Mouse (Mus musculus): Measurements from ENCODE around the gene Calm3. TPM values are rescaled to one million over a fixed set of nuclear protein-coding genes. Genes with fewer than 3 reads are reported as not detected.

The Calm3 gene
- polyA plus RNA-seq, 1 experiment from 2014 or later: 99.4 TPM

GRCm38 (mm10) chr7:16879796-16880547 lies 43.9 kb downstream of the Calm3 start:
- 0 out of 2 replicates have a peak, but pooled peaks have one; percentile 46 for ATAC-seq (ENCODE audit: insufficient number of reproducible peaks, low FRiP score, low TSS enrichment, low read depth)
- Histone ChIP-seq H3K9me3 (no peaks in the 10 kb centered on the region), H3K36me3 (peaks cover 43% of the 10 kb centered on the region), H3K4me3 (no peak overlapping the region), H3K9ac (no peak overlapping the region), H3K4me1 (peaks cover 28% of the 10 kb centered on the region), H3K4me2 (no peak overlapping the region; the same call in 1 of the 2 replicates), H3K27me3 (no peaks in the 10 kb centered on the region), H3K27ac (peak overlapping the region; percentile 77)
- 28% methylated on average over 8 of the region's 9 CpGs for WGBS

- H3K9me3 ChIP-seq: no peaks in the 10 kb centered on the region
- ATAC-seq (ENCODE audit: insufficient number of reproducible peaks, low FRiP score, low TSS enrichment, low read depth): no peak
- H3K4me3 ChIP-seq: no peak overlapping the region
- no peaks in the 10 kb centered on the region for H3K27me3 ChIP-seq
- no peak overlapping the region for H3K4me2 ChIP-seq
- 86% methylated on average over 3 of the region's 3 CpGs for WGBS
- peaks cover 31% of the 10 kb centered on the region for H3K4me1 ChIP-seq
- H3K9ac ChIP-seq: no peak overlapping the region
- peaks cover 22% of the 10 kb centered on the region for H3K36me3 ChIP-seq
- H3K27ac ChIP-seq: no peak overlapping the region
Observed at GRCm38 (mm10) chr7:16877717-16878116, 46.2 kb downstream of the Calm3 start.

GRCm38 (mm10) chr7:16876608-16877007 lies 47.3 kb downstream of the Calm3 start:
- Histone ChIP-seq H3K4me2 (peak overlapping the region; percentile 77), H3K36me3 (peaks cover 20% of the 10 kb centered on the region), H3K9me3 (no peaks in the 10 kb centered on the region), H3K27ac (peak overlapping the region; percentile 92), H3K4me3 (peak overlapping the region; percentile 84), H3K9ac (peak overlapping the region; percentile 84; the same call in 1 of the 2 replicates), H3K27me3 (no peaks in the 10 kb centered on the region), H3K4me1 (peaks cover 31% of the 10 kb centered on the region)
- 0 out of 2 replicates have a peak, but pooled peaks have one; percentile 1 for ATAC-seq (ENCODE audit: insufficient number of reproducible peaks, low FRiP score, low TSS enrichment, low read depth)
- WGBS: 6% methylated on average over 13 of the region's 13 CpGs

GRCm38 (mm10) chr7:16876006-16876405 lies 47.9 kb downstream of the Calm3 start:
- no peaks in the 10 kb centered on the region for H3K27me3 ChIP-seq
- H3K4me1 ChIP-seq: peaks cover 31% of the 10 kb centered on the region
- no peaks in the 10 kb centered on the region for H3K9me3 ChIP-seq
- no peak for ATAC-seq (ENCODE audit: insufficient number of reproducible peaks, low FRiP score, low TSS enrichment, low read depth)
- H3K27ac ChIP-seq: peak overlapping the region; percentile 92
- WGBS: 6% methylated on average over 11 of the region's 11 CpGs
- H3K36me3 ChIP-seq: peaks cover 25% of the 10 kb centered on the region
- H3K9ac ChIP-seq: peak overlapping the region; percentile 84
- H3K4me2 ChIP-seq: peak overlapping the region; percentile 77
- peak overlapping the region; percentile 84 for H3K4me3 ChIP-seq

- no peak for ATAC-seq (ENCODE audit: insufficient number of reproducible peaks, low FRiP score, low TSS enrichment, low read depth)
- H3K36me3 ChIP-seq: peaks cover 32% of the 10 kb centered on the region
- under 1% methylated on average over 32 of the region's 42 CpGs for WGBS
Observed at GRCm38 (mm10) chr7:16875326-16875725, 48.6 kb downstream of the Calm3 start.

GRCm38 (mm10) chr7:16875310-16875325 lies 48.8 kb downstream of the Calm3 start, which contains the start of gene Dact3:
Gene Dact3, plus strand, starts transcription at chr7:16875317.
- no peaks in the 10 kb centered on the region for H3K27me3 ChIP-seq
- H3K4me1 ChIP-seq: peaks cover 22% of the 10 kb centered on the region
- peak within 1 kb of the TSS; percentile 93 for H3K27ac ChIP-seq
- WGBS: 0% methylated on average over 1 of the region's 1 CpGs
- peak within 1 kb of the TSS; percentile 84 for H3K9ac ChIP-seq
- peak within 1 kb of the TSS; percentile 77 for H3K4me2 ChIP-seq
- H3K4me3 ChIP-seq: peak within 1 kb of the TSS; percentile 84
- no peaks in the 10 kb centered on the region for H3K9me3 ChIP-seq
- no peak for ATAC-seq (ENCODE audit: insufficient number of reproducible peaks, low FRiP score, low TSS enrichment, low read depth)
- peaks cover 33% of the 10 kb centered on the region for H3K36me3 ChIP-seq

More at GRCm38 (mm10) chr7:16875326-16875725, 48.6 kb downstream of the Calm3 start:
- Histone ChIP-seq H3K4me1 (peaks cover 24% of the 10 kb centered on the region), H3K9me3 (no peaks in the 10 kb centered on the region), H3K4me2 (peak overlapping the region; percentile 77), H3K9ac (peak overlapping the region; percentile 84), H3K27ac (peak overlapping the region; percentile 92), H3K4me3 (peak overlapping the region; percentile 84), H3K27me3 (no peaks in the 10 kb centered on the region)

GRCm38 (mm10) chr7:16874756-16875309 lies 49.1 kb downstream of the Calm3 start:
- Histone ChIP-seq H3K4me2 (peak overlapping the region; percentile 77), H3K27me3 (no peaks in the 10 kb centered on the region), H3K27ac (peak overlapping the region; percentile 93), H3K9ac (no peak overlapping the region; the same call in 1 of the 2 replicates), H3K4me1 (peaks cover 21% of the 10 kb centered on the region), H3K4me3 (peak overlapping the region; percentile 84), H3K36me3 (peaks cover 35% of the 10 kb centered on the region), H3K9me3 (no peaks in the 10 kb centered on the region)
- peak; percentile 97 for ATAC-seq (ENCODE audit: insufficient number of reproducible peaks, low FRiP score, low TSS enrichment, low read depth)
- under 1% methylated on average over 33 of the region's 33 CpGs for WGBS

GRCm38 (mm10) chr7:16874190-16874589 lies 49.7 kb downstream of the Calm3 start:
- Histone ChIP-seq H3K36me3 (peaks cover 40% of the 10 kb centered on the region), H3K9me3 (no peaks in the 10 kb centered on the region), H3K27me3 (no peaks in the 10 kb centered on the region), H3K27ac (peak overlapping the region; percentile 93), H3K9ac (no peak overlapping the region), H3K4me1 (peaks cover 27% of the 10 kb centered on the region), H3K4me2 (peak overlapping the region; percentile 38), H3K4me3 (peak overlapping the region; percentile 33)
- 5% methylated on average over 17 of the region's 17 CpGs for WGBS
- no peak for ATAC-seq (ENCODE audit: insufficient number of reproducible peaks, low FRiP score, low TSS enrichment, low read depth)

GRCm38 (mm10) chr7:16873392-16873791 lies 50.5 kb downstream of the Calm3 start:
- no peak overlapping the region for H3K27ac ChIP-seq
- peaks cover 42% of the 10 kb centered on the region for H3K36me3 ChIP-seq
- 87% methylated on average over 4 of the region's 4 CpGs for WGBS
- ATAC-seq (ENCODE audit: insufficient number of reproducible peaks, low FRiP score, low TSS enrichment, low read depth): no peak
- peaks cover 25% of the 10 kb centered on the region for H3K4me1 ChIP-seq
- no peaks in the 10 kb centered on the region for H3K9me3 ChIP-seq
- no peak overlapping the region for H3K9ac ChIP-seq
- no peak overlapping the region for H3K4me2 ChIP-seq
- H3K4me3 ChIP-seq: no peak overlapping the region
- H3K27me3 ChIP-seq: no peaks in the 10 kb centered on the region

- 93% methylated on average over 9 of the region's 9 CpGs for WGBS
- H3K27ac ChIP-seq: no peak overlapping the region
- ATAC-seq (ENCODE audit: insufficient number of reproducible peaks, low FRiP score, low TSS enrichment, low read depth): no peak
- no peaks in the 10 kb centered on the region for H3K27me3 ChIP-seq
- no peaks in the 10 kb centered on the region for H3K9me3 ChIP-seq
- no peak overlapping the region for H3K4me2 ChIP-seq
- H3K4me3 ChIP-seq: no peak overlapping the region
- peaks cover 43% of the 10 kb centered on the region for H3K36me3 ChIP-seq
- peaks cover 23% of the 10 kb centered on the region for H3K4me1 ChIP-seq
- H3K9ac ChIP-seq: no peak overlapping the region
Observed at GRCm38 (mm10) chr7:16872478-16872877, 51.4 kb downstream of the Calm3 start.

- H3K4me3 ChIP-seq: no peak overlapping the region
- peaks cover 15% of the 10 kb centered on the region; the same call in 1 of the 2 replicates for H3K4me1 ChIP-seq
- no peaks in the 10 kb centered on the region for H3K27me3 ChIP-seq
- H3K9ac ChIP-seq: no peak overlapping the region
- no peak overlapping the region for H3K4me2 ChIP-seq
- no peak for ATAC-seq (ENCODE audit: insufficient number of reproducible peaks, low FRiP score, low TSS enrichment, low read depth)
- WGBS: 74% methylated on average over 10 of the region's 10 CpGs
- peaks cover 52% of the 10 kb centered on the region for H3K36me3 ChIP-seq
- no peaks in the 10 kb centered on the region for H3K9me3 ChIP-seq
- H3K27ac ChIP-seq: no peak overlapping the region
Observed at GRCm38 (mm10) chr7:16871600-16871999, 52.3 kb downstream of the Calm3 start.

GRCm38 (mm10) chr7:16869497-16869896 lies 54.4 kb downstream of the Calm3 start:
- H3K9ac ChIP-seq: peak overlapping the region; percentile 4; the same call in 1 of the 2 replicates
- H3K4me3 ChIP-seq: 0 out of 2 replicates have a peak overlapping the region, but pooled peaks have one; percentile 9
- 17% methylated on average over 16 of the region's 16 CpGs for WGBS
- H3K4me2 ChIP-seq: peak overlapping the region; percentile 1; the same call in 1 of the 2 replicates
- H3K36me3 ChIP-seq: peaks cover 71% of the 10 kb centered on the region
- no peaks in the 10 kb centered on the region for H3K27me3 ChIP-seq
- ATAC-seq (ENCODE audit: insufficient number of reproducible peaks, low FRiP score, low TSS enrichment, low read depth): peak; percentile 73
- H3K4me1 ChIP-seq: 0 out of 2 replicates have a peak, but pooled peaks cover 14% of the 10 kb centered on the region
- H3K27ac ChIP-seq: no peak overlapping the region
- no peaks in the 10 kb centered on the region for H3K9me3 ChIP-seq
